12 mouse cellular contexts compared by ENCODE assay signal in the genomic region with DNA sequence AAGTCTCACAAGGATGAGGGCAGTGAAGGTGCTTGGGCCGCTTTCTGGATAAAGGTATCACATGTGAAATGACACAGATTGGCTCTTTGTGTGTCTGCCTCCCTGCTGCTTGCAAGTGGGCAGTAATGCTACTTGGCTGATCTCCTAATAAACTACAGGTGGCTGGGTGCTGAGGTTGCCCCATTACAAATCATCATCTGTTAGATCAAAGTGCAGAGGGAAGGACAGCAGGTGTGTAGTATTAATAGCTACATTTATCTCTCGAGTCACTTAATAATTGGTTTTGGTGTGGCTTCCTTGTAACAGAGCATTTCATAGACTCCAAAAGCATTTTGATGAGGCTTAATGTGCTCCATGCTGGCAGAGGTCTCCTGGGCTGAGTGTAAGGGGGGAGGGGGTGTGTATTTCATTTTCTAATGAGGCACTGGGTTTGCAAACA.
A peak's percentile ranks its signal among the peaks of the same experiment; 100 is the strongest.
DNase-seq lines count a peak whose midpoint lies in the region; ATAC-seq and TF ChIP-seq lines count a peak whose summit lies in the region.
"Had no signal": no experiment of that assay in that cellular context is flagged by ENCODE, and none has a peak within 500 bp of the region (broad histone marks: within the 10 kb centered on the region; RNA-seq: fewer than 3 reads in every experiment).

No protein-coding gene starts in this region.

- TF ChIP-seq CTCF in hindbrain, postnatal 0 days (IDR thresholded peaks at IDR 0.05; ENCODE audit: low read depth): no peak
- TF ChIP-seq CTCF in heart, adult 2 months (IDR thresholded peaks at IDR 0.05): no peak

- no peaks in the 10 kb centered on the region for H3K36me3 ChIP-seq in midbrain, embryonic 11.5 days (ENCODE audit: control insufficient read depth, insufficient read depth, low read length)
- H3K36me3 ChIP-seq in midbrain, embryonic 10.5 days: no peaks in the 10 kb centered on the region
- no peaks in the 10 kb centered on the region for H3K36me3 ChIP-seq in forebrain, embryonic 12.5 days (replicated peaks)
- no peaks in the 10 kb centered on the region for H3K36me3 ChIP-seq in hindbrain, postnatal 0 days (ENCODE audit: insufficient read depth, low read length)
- H3K36me3 ChIP-seq in neural tube, embryonic 13.5 days: no peaks in the 10 kb centered on the region
- no peaks in the 10 kb centered on the region for H3K36me3 ChIP-seq in heart, adult 2 months (ENCODE audit: control insufficient read depth, insufficient read depth, low read length)
- H3K36me3 ChIP-seq: heart, embryonic 10.5 days; liver, embryonic 13.5 days had no signal

- no peak overlapping the region for H3K27ac ChIP-seq in midbrain, embryonic 11.5 days (ENCODE audit: low read depth, low read length)
- H3K27ac ChIP-seq in midbrain, embryonic 10.5 days (replicated peaks): no peak overlapping the region
- no peak overlapping the region for H3K27ac ChIP-seq in forebrain, embryonic 12.5 days
- H3K27ac ChIP-seq in hindbrain, postnatal 0 days: no peak overlapping the region
- no peak overlapping the region for H3K27ac ChIP-seq in neural tube, embryonic 13.5 days (replicated peaks)
- no peak overlapping the region for H3K27ac ChIP-seq in heart, adult 2 months
- H3K27ac ChIP-seq: heart, embryonic 10.5 days; liver, embryonic 13.5 days had no signal

- no peaks in the 10 kb centered on the region for H3K4me1 ChIP-seq in midbrain, embryonic 11.5 days (ENCODE audit: control insufficient read depth, insufficient read depth, low read length)
- no peaks in the 10 kb centered on the region for H3K4me1 ChIP-seq in midbrain, embryonic 10.5 days
- peaks cover 4% of the 10 kb centered on the region; the same call in 1 of the 2 replicates for H3K4me1 ChIP-seq in forebrain, embryonic 12.5 days
- H3K4me1 ChIP-seq in hindbrain, postnatal 0 days (ENCODE audit: insufficient read depth, low read length): no peaks in the 10 kb centered on the region
- peaks cover 5% of the 10 kb centered on the region; the same call in 1 of the 2 replicates for H3K4me1 ChIP-seq in neural tube, embryonic 13.5 days (replicated peaks)
- no peaks in the 10 kb centered on the region for H3K4me1 ChIP-seq in heart, adult 2 months (ENCODE audit: control insufficient read depth, insufficient read depth, low read length)
- H3K4me1 ChIP-seq: heart, embryonic 10.5 days; liver, embryonic 13.5 days had no signal

- DNase-seq in midbrain, embryonic 11.5 days (ENCODE audit: low spot score, missing footprints): no peak
- no peak for DNase-seq in midbrain, embryonic 10.5 days (ENCODE audit: low spot score)
- DNase-seq in hindbrain, postnatal 0 days (ENCODE audit: low spot score): peak; percentile 26
- DNase-seq in heart, postnatal 25 days (ENCODE audit: low spot score): no peak
- DNase-seq in heart, adult 2 months: no peak
- DNase-seq: layer of hippocampus, postnatal 36 days; liver, embryonic 13.5 days; lung, postnatal 4 days; right cerebral cortex, postnatal 14 days had no signal

- 64% methylated on average over 2 of the region's 2 CpGs for WGBS in midbrain, embryonic 11.5 days
- 72% methylated on average over 2 of the region's 2 CpGs for WGBS in midbrain, embryonic 10.5 days
- 40% methylated on average over 2 of the region's 2 CpGs for WGBS in forebrain, embryonic 12.5 days
- WGBS in hindbrain, postnatal 0 days: 28% methylated on average over 2 of the region's 2 CpGs
- WGBS in neural tube, embryonic 13.5 days: 31% methylated on average over 2 of the region's 2 CpGs
- WGBS in heart, adult 2 months: 57% methylated on average over 2 of the region's 2 CpGs

- H3K9me3 ChIP-seq in midbrain, embryonic 11.5 days (ENCODE audit: control insufficient read depth, low read length): no peaks in the 10 kb centered on the region
- H3K9me3 ChIP-seq in midbrain, embryonic 10.5 days (replicated peaks): no peaks in the 10 kb centered on the region
- H3K9me3 ChIP-seq in forebrain, embryonic 12.5 days: no peaks in the 10 kb centered on the region
- no peaks in the 10 kb centered on the region for H3K9me3 ChIP-seq in hindbrain, postnatal 0 days (ENCODE audit: low read length)
- H3K9me3 ChIP-seq in neural tube, embryonic 13.5 days: no peaks in the 10 kb centered on the region
- H3K9me3 ChIP-seq: heart, embryonic 10.5 days; liver, embryonic 13.5 days had no signal

- peak; percentile 65; the same call in 1 of the 2 replicates for ATAC-seq in midbrain, embryonic 11.5 days (ENCODE audit: low FRiP score)
- ATAC-seq in forebrain, embryonic 12.5 days (ENCODE audit: low FRiP score): peak; percentile 80
- peak; percentile 67 for ATAC-seq in hindbrain, postnatal 0 days
- ATAC-seq in neural tube, embryonic 13.5 days (ENCODE audit: low read depth): peak; percentile 81

- intact Hi-C loops in heart, postnatal 25 days (cut with DNase I): no loop called here
- intact Hi-C loops in heart, adult 2 months (cut with DNase I): no loop called here

- H3K27me3 ChIP-seq in midbrain, embryonic 11.5 days (ENCODE audit: control insufficient read depth, insufficient read depth, low read length): no peaks in the 10 kb centered on the region
- no peaks in the 10 kb centered on the region for H3K27me3 ChIP-seq in midbrain, embryonic 10.5 days (ENCODE audit: low read depth, poor library complexity, severe bottlenecking)
- H3K27me3 ChIP-seq in forebrain, embryonic 12.5 days: no peaks in the 10 kb centered on the region
- no peaks in the 10 kb centered on the region for H3K27me3 ChIP-seq in hindbrain, postnatal 0 days (ENCODE audit: insufficient read depth, low read length)
- H3K27me3 ChIP-seq in neural tube, embryonic 13.5 days: no peaks in the 10 kb centered on the region
- no peaks in the 10 kb centered on the region for H3K27me3 ChIP-seq in heart, adult 2 months (ENCODE audit: control insufficient read depth, insufficient read depth, low read length)
- H3K27me3 ChIP-seq: liver, embryonic 13.5 days had no signal

- no peak overlapping the region for H3K9ac ChIP-seq in midbrain, embryonic 11.5 days (ENCODE audit: low read length)
- H3K9ac ChIP-seq in forebrain, embryonic 12.5 days: no peak overlapping the region
- H3K9ac ChIP-seq in hindbrain, postnatal 0 days (replicated peaks; ENCODE audit: low read length): no peak overlapping the region
- H3K9ac ChIP-seq in neural tube, embryonic 13.5 days: no peak overlapping the region
- no peak overlapping the region for H3K9ac ChIP-seq in heart, adult 2 months (ENCODE audit: low read depth, low read length)
- H3K9ac ChIP-seq: liver, embryonic 13.5 days had no signal

- no peak for TF ChIP-seq EP300 in heart, adult 2 months (IDR thresholded peaks at IDR 0.05; ENCODE audit: insufficient read depth, low read depth, low read length)

- no peak overlapping the region for H3K4me2 ChIP-seq in midbrain, embryonic 11.5 days
- no peak overlapping the region for H3K4me2 ChIP-seq in forebrain, embryonic 12.5 days
- no peak overlapping the region for H3K4me2 ChIP-seq in hindbrain, postnatal 0 days (ENCODE audit: low read depth, low read length)
- no peak overlapping the region for H3K4me2 ChIP-seq in neural tube, embryonic 13.5 days
- H3K4me2 ChIP-seq: liver, embryonic 13.5 days had no signal

- TF ChIP-seq POLR2A in heart, adult 2 months (IDR thresholded peaks at IDR 0.05; ENCODE audit: insufficient read depth, low read depth, low read length): no peak

- no peak overlapping the region for H3K4me3 ChIP-seq in midbrain, embryonic 11.5 days (ENCODE audit: low read depth, low read length)
- H3K4me3 ChIP-seq in midbrain, embryonic 10.5 days: no peak overlapping the region
- no peak overlapping the region for H3K4me3 ChIP-seq in forebrain, embryonic 12.5 days (replicated peaks)
- H3K4me3 ChIP-seq in hindbrain, postnatal 0 days (ENCODE audit: low read length): no peak overlapping the region
- no peak overlapping the region for H3K4me3 ChIP-seq in neural tube, embryonic 13.5 days
- no peak overlapping the region for H3K4me3 ChIP-seq in heart, adult 2 months
- H3K4me3 ChIP-seq: heart, embryonic 10.5 days; liver, embryonic 13.5 days had no signal

- no peaks in the 10 kb centered on the region for H3K79me2 ChIP-seq in heart, adult 2 months (replicated peaks; ENCODE audit: control insufficient read depth, insufficient read depth, low read length)
